Mouse (Mus musculus) midbrain, embryonic 15.5 days (tissue): Measurements from ENCODE around the gene Ofcc1. TPM values are rescaled to one million over a fixed set of nuclear protein-coding genes. Genes with fewer than 3 reads are reported as not detected.

Experiments
- ATAC-seq: fragments of 200-750 bp; cut with Nextera tagmentation; replicated peaks from 2 replicates; pipeline ENCODE4 v1.8.0; 2017; ENCODE audit warnings: moderate TSS enrichment
- H3K27ac ChIP-seq: fragments of 300-500 bp; sonication (generic); 2 replicates; pipeline ENCODE4 v1.5.1; 2015; ENCODE audit warnings: mild to moderate bottlenecking, inconsistent platforms
- H3K27me3 ChIP-seq: fragments of 300-500 bp; sonication (generic); replicated peaks from 2 replicates; pipeline ENCODE4 v1.6.1; 2015; ENCODE audit warnings: inconsistent platforms
- H3K36me3 ChIP-seq: fragments of 300-500 bp; sonication (generic); replicated peaks from 2 replicates; pipeline ENCODE4 v1.6.1; 2015; ENCODE audit warnings: inconsistent platforms
- H3K4me1 ChIP-seq: fragments of 300-500 bp; sonication (generic); 2 replicates; pipeline ENCODE4 v1.6.1; 2015; ENCODE audit warnings: inconsistent platforms
- H3K4me2 ChIP-seq: fragments of 300-500 bp; sonication (generic); 2 replicates; pipeline ENCODE4 v1.6.1; 2015; ENCODE audit warnings: inconsistent platforms, mild to moderate bottlenecking, moderate library complexity
- H3K4me3 ChIP-seq: fragments of 300-500 bp; sonication (generic); 2 replicates; pipeline ENCODE4 v1.5.1; 2015; ENCODE audit warnings: mild to moderate bottlenecking, inconsistent platforms
- H3K9ac ChIP-seq: fragments of 300-500 bp; sonication (generic); 2 replicates; pipeline ENCODE4 v1.6.1; 2015; ENCODE audit warnings: mild to moderate bottlenecking, inconsistent platforms
- H3K9me3 ChIP-seq: fragments of 300-500 bp; sonication (generic); 2 replicates; pipeline ENCODE4 v1.6.1; 2016; ENCODE audit warnings: inconsistent platforms
- WGBS: fragments of 180-500 bp; shearing (Covaris S2); methylation state at CpG from one replicate; pipeline ENCODE4 v1.1.7; 2015; ENCODE audit warnings: mixed read lengths; 5-methylcytosine and 5-hydroxymethylcytosine counted together
- polyA plus RNA-seq: library from polyadenylated mRNA; unstranded; fragments of >200 nt; fragmentation: Nextera tagmentation; extraction: Ambion mirVana; gene quantifications from 2 replicates; pipeline ENCODE4 v1.2.1, GENCODE M21; 2015

Gene Ofcc1
- polyA plus RNA-seq, 1 experiment from 2014 or later = 0.05 TPM

- WGBS = 89% methylated on average over 5 of the region's 5 CpGs
Observed at GRCm38 (mm10) chr13:39956017-39956416, 405.2 kb downstream of the Ofcc1 start.

More at GRCm38 (mm10) chr13:39956017-39956416, 405.2 kb downstream of the Ofcc1 start:
- ATAC-seq = no peak
- H3K27me3 ChIP-seq = no peaks in the 10 kb centered on the region
- H3K27ac ChIP-seq = no peak overlapping the region
- H3K4me3 ChIP-seq = no peak overlapping the region
- no peak overlapping the region for H3K4me2 ChIP-seq
- no peaks in the 10 kb centered on the region for H3K36me3 ChIP-seq
- no peaks in the 10 kb centered on the region for H3K9me3 ChIP-seq
- no peaks in the 10 kb centered on the region for H3K4me1 ChIP-seq
- H3K9ac ChIP-seq = no peak overlapping the region
